Mouse (Mus musculus): ENCODE data around the gene Lgmn.

DNA sequence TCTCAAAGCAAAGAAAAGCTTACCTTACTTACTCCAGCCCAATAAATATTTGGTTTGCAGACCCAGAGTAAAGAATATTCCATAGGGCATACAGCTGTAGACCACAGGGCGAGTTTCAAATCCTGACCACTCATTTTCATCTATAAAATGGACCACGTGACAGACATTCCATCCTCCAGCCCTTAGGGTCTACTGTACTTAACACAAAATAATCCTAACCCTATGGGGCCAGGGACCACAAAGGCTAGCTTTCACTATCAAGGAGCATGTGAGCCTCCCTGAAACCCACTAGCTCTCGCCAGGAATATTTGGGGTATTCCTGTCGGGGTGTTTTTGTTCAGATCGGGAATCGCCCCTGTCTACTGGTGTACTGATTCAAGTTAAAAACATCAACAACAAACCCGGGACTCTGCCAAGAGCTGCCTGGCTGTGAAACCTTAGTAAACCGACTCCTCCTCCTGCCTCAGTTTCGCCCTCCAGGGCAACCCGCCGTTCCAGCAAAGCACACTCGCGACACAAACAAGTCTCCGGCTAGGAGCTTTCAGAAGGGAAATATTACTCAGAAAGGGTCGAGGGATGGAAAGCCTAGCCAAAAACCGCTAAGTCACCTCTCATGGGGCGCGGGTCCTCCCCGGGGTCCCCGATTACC, 506 bp downstream of the Lgmn start:
- no peak for TF ChIP-seq CTCF (IDR thresholded peaks at IDR 0.05; ENCODE audit: extremely low read depth, insufficient read length, insufficient replicate concordance, low read depth, low read length)
- TF ChIP-seq POLR2A (IDR thresholded peaks at IDR 0.05; ENCODE audit: low read depth, low read length): no peak
